Mouse (Mus musculus): ENCODE measurements around the gene Phactr2. TPM values are rescaled to one million over a fixed set of nuclear protein-coding genes. Genes with fewer than 3 reads are reported as not detected.

Gene Phactr2
- 9.6 TPM for polyA plus RNA-seq (2014; fragmentation: Illumina TruSeq; extraction: RNeasy Lipid Tissue Mini Kit (QIAGEN cat#74804); ENCODE audit: low read depth, low replicate concordance)

DNA sequence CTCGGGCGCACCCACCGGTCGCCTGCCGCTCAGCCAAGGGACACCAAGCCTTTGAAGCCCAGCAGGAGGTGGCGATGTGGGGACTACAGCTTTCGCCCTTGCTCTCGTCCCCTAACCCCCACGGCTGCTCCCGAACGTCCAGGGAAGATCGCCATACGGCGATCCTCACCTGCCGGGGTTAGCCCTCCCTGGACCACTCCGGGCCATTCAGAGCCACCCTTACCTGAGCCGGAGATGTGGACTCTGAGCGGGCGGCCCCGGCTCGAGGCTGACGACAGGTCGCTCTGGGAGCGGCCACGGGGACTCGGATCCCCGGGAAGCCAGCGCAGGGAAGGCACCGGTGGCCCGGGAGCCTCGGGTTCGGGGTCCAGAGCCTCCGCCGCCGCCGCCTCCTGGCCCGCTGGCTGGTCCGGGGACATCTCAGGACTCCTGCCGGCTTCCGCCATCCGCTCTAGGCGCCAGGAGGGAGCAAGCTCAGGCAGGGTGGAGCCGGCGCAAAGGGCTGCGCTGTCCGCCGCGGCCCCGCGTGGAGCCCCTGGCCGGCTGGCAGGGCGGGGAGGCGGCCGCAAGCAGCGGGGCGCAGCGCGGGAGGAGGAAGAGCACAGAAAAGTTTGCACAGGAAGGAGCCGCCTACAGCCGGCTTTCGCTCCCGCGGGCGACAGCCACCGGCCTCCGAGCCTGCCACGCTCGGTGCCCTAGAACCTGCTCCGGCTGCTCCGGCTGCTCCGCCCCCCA, at the start of gene Phactr2:
Gene Phactr2 (minus strand): TSS at position 580 of the 735 bp plus-strand sequence.

DNA sequence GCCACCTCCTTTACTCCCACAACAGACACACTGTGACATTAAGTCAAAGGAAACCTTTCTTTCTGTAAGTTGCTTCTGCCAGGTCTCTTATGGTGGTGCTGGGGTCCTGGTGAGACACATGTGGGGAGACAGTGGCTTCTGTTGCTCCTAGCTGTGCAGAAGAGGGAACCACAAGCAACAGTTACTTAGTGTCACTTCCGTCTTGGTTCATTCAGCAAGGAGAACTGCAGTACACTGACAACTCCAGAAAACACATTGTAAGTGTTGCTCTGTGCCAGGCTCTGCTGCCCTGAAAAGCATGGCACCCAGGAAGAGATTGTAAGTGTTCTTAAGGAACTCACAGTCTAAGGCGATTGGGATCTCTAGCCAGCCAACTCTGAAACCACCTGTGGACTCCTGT, 25.1 kb upstream of the Phactr2 start, which contains the start of gene Fuca2:
Gene Fuca2 (plus strand): TSS at position 210 of the 400 bp plus-strand sequence.

DNA sequence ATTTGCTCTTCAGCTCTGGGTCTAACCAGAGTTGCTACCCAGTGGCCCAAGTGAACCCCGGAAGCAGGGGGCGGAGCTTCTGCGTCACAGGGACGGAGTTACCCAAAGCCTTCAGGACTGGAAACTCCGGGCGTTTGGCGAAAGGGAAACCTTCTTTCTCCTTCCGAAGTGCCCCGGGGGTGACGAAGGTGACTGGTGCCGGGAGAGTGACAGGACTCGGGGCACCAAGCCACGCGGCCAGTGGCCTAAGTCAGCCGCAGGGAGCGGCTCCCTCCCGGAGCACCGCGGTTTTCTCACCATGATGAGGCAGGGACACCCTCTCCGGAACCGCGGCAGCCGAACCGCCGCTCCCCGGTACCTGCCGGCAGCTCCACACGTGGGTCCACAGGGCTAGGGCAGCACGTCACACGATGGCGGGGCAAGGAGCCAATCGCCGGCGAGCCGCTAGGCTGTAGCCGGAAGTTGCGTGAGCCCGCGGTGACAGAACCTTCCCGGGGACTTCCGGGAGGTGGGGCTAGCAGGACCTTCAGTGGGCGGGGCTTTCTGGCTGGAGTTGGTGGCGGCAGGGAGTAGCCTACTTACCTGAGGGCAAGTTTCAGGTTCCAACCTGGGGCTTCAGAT, 281.4 kb downstream of the Phactr2 start, which contains the start of gene Ltv1:
Gene Ltv1 (minus strand): TSS at position 438 of the 621 bp plus-strand sequence.

DNA sequence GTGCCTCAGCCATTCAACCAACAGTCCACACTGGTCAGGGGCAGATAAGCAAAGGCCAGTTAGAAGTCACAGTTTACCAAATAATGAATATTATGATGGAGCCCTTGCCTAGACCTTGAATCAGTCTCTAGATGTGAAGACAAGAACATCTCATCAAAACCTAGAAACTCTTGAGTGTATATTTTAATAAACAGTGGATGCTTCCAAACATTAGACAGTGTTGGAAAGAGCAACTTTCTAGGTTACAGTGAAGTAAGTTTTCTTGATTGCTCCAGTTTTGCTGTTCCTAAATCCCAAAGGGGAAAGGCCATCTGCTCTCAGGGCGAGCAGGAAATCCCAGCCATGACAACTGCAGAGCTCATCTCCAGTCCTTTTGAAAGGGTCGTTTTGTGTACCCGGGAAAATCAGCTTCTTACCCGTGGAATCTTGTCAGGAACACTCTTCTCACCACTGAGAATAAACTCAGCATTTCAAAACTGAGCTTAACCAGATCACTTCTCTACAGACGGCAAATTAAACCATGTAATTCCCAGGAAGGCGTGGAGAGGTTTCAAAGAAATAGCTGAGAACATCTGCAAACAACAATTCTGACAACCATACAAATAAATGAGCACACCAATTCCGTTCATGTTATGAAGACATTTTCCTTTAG, 296.1 kb downstream of the Phactr2 start, which contains the start of gene Zc2hc1b:
Gene Zc2hc1b (minus strand): TSS at position 51 of the 652 bp plus-strand sequence.

Other genes starting within 250 kb of the Phactr2 start
- 83.1 TPM for gene Fuca2, start 25.1 kb upstream of the Phactr2 start, polyA plus RNA-seq (2014; fragmentation: Illumina TruSeq; extraction: RNeasy Lipid Tissue Mini Kit (QIAGEN cat#74804); ENCODE audit: low read depth, low replicate concordance)
- 8.7 TPM for gene Adat2, start 78.5 kb upstream of the Phactr2 start, polyA plus RNA-seq (2014; fragmentation: Illumina TruSeq; extraction: RNeasy Lipid Tissue Mini Kit (QIAGEN cat#74804); ENCODE audit: low read depth, low replicate concordance)
- gene Pex3, start 78.7 kb upstream of the Phactr2 start, polyA plus RNA-seq (2014; fragmentation: Illumina TruSeq; extraction: RNeasy Lipid Tissue Mini Kit (QIAGEN cat#74804); ENCODE audit: low read depth, low replicate concordance): 281 TPM